Mouse (Mus musculus) intestine, embryonic 16.5 days (tissue): ENCODE data around the gene Tmem191c. TPM values are rescaled to one million over a fixed set of nuclear protein-coding genes. Genes with fewer than 3 reads are reported as not detected.
A peak's percentile ranks its signal among the peaks of the same experiment; 100 is the strongest.
"Not testable (repeated sequence)": the region's sequence is repeated elsewhere in the genome, so short reads cannot be mapped to it uniquely, and the experiment has no call there.

ENCODE experiments used
- ATAC-seq: fragments of 200-750 bp; cut with Nextera tagmentation; 2 replicates; pipeline ENCODE4 v1.8.0; 2017; ENCODE audit warnings: moderate TSS enrichment, moderate library complexity
- H3K27ac ChIP-seq: fragments of 300-500 bp; sonication (generic); 2 replicates; pipeline ENCODE4 v1.5.1; 2014; ENCODE audit warnings: mild to moderate bottlenecking, low read length
- H3K27me3 ChIP-seq: fragments of 300-500 bp; sonication (generic); replicated peaks from 2 replicates; pipeline ENCODE4 v1.6.1; 2014; ENCODE audit warnings: low read length, control low read depth, mixed read lengths; ENCODE audit not compliant: control insufficient read depth, insufficient read depth
- H3K36me3 ChIP-seq: fragments of 300-500 bp; sonication (generic); 2 replicates; pipeline ENCODE4 v1.6.1; 2014; ENCODE audit warnings: low read length, control low read depth; ENCODE audit not compliant: control insufficient read depth, insufficient read depth
- H3K4me1 ChIP-seq: fragments of 300-500 bp; sonication (generic); 2 replicates; pipeline ENCODE4 v1.6.1; 2014; ENCODE audit warnings: low read length, control low read depth, mixed read lengths; ENCODE audit not compliant: control insufficient read depth, insufficient read depth
- H3K4me2 ChIP-seq: fragments of 300-500 bp; sonication (generic); 2 replicates; pipeline ENCODE4 v1.6.1; 2014; ENCODE audit warnings: low read depth, low read length, control low read depth
- H3K4me3 ChIP-seq: fragments of 300-500 bp; sonication (generic); 2 replicates; pipeline ENCODE4 v1.5.1; 2014; ENCODE audit warnings: mild to moderate bottlenecking, low read length
- H3K9ac ChIP-seq: fragments of 300-500 bp; sonication (generic); 2 replicates; pipeline ENCODE4 v1.6.1; 2014; ENCODE audit warnings: low read depth, low read length
- H3K9me3 ChIP-seq: fragments of 300-500 bp; sonication (generic); 2 replicates; pipeline ENCODE4 v1.6.1; 2016; ENCODE audit warnings: low read length, control low read depth; ENCODE audit not compliant: control insufficient read depth
- WGBS: fragments of 180-500 bp; shearing (Covaris S2); extraction: QIAGEN DNeasy Blood & Tissue Kit; methylation state at CpG from one replicate; pipeline ENCODE4 v1.1.7; 2014; 5-methylcytosine and 5-hydroxymethylcytosine counted together
- polyA plus RNA-seq: library from polyadenylated mRNA; unstranded; fragments of >200 nt; fragmentation: Nextera tagmentation; extraction: Ambion mirVana; gene quantifications from 2 replicates; pipeline ENCODE4 v1.2.1, GENCODE M21; 2015

Tmem191c gene
- 14.5 and 15.2 TPM in 2 replicates for polyA plus RNA-seq

DNA sequence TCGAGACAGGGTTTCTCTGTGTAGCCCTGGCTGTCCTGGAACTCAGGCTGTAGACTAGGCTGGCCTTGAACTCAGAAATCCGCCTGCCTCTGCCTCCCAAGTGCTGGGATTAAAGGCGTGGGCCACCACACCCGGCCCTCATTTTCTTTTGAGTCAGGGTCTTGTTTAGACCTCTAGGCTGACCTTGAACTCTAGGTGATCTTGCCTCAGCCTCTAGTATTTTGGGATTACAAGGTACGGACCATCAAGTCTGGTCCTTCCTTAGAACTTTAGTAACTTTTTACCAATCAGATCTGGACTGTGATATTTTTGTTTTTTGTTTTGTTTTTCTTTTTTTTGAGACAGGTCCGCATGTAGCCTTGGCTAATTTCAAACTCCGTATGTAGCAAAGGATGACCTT, at the start of gene Tmem191c:
Gene Tmem191c, plus strand, starts transcription at position 357 of the 400 bp plus-strand sequence.
- ATAC-seq: peak; percentile 4; the same call in 1 of the 2 replicates
- Histone ChIP-seq H3K4me2 (peak within 1 kb of the TSS; percentile 96), H3K36me3 (0 out of 2 replicates have a peak, but pooled peaks cover 2% of the 10 kb centered on the region), H3K27ac (peak within 1 kb of the TSS; percentile 65), H3K4me3 (peak within 1 kb of the TSS; percentile 70), H3K4me1 (peaks cover 17% of the 10 kb centered on the region), H3K9ac (peak within 1 kb of the TSS; percentile 76), H3K9me3 (peaks cover 4% of the 10 kb centered on the region), H3K27me3 (peaks cover 8% of the 10 kb centered on the region; the same call in 1 of the 2 replicates)
- 60% methylated on average over 7 of the region's 7 CpGs for WGBS

DNA sequence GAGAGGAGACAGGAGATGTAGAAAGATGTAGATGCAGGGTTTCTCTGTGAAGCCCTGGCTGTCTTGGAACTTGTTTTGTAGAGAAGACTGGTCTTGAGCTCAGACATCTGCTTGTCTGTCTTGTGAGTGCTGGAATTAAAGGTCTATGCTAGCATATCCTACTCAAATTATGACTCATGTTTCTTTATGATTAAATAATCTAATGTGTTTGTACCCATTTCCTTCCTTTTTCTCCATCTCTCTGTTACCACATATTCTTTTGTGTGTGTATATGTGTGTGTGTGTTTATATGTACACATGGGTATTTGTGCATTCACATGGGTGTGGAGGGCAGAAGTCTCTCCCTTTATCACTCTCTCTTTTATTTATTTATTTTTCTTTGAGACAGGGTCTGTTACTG, 49.4 kb upstream of the Tmem191c start:
- no peak for ATAC-seq
- Histone ChIP-seq H3K27me3 (no peaks in the 10 kb centered on the region), H3K36me3 (no peaks in the 10 kb centered on the region), H3K27ac (no peak overlapping the region), H3K4me3 (no peak overlapping the region), H3K9ac (no peak overlapping the region), H3K9me3 (0 out of 2 replicates have a peak, but pooled peaks cover 9% of the 10 kb centered on the region), H3K4me1 (peaks cover 3% of the 10 kb centered on the region; the same call in 1 of the 2 replicates), H3K4me2 (no peak overlapping the region)

DNA sequence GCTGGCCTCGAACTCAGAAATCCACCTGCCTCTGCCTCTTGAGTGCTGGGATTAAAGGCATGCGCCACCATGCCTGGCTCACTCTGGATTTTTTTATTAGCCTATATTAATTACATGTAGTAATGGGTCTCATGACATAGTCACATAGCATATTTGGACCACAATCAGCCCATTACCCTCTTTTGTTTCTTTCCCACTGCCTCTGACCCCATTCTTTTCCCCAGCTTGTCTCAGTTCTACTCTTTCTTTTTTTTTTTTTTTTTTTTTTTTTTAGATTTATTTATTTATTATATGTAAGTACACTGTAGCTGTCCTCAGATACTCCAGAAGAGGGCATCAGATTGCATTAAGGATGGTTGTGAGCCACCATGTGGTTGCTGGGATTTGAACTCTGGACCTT, 44.4 kb upstream of the Tmem191c start:
- not testable (repeated sequence) for H3K36me3 ChIP-seq, H3K4me3 ChIP-seq, H3K27me3 ChIP-seq, H3K4me2 ChIP-seq, H3K9me3 ChIP-seq, ATAC-seq, H3K9ac ChIP-seq, H3K27ac ChIP-seq
- WGBS: 90% methylated on average over 2 of the region's 2 CpGs
- H3K4me1 ChIP-seq: peaks cover 17% of the 10 kb centered on the region

DNA sequence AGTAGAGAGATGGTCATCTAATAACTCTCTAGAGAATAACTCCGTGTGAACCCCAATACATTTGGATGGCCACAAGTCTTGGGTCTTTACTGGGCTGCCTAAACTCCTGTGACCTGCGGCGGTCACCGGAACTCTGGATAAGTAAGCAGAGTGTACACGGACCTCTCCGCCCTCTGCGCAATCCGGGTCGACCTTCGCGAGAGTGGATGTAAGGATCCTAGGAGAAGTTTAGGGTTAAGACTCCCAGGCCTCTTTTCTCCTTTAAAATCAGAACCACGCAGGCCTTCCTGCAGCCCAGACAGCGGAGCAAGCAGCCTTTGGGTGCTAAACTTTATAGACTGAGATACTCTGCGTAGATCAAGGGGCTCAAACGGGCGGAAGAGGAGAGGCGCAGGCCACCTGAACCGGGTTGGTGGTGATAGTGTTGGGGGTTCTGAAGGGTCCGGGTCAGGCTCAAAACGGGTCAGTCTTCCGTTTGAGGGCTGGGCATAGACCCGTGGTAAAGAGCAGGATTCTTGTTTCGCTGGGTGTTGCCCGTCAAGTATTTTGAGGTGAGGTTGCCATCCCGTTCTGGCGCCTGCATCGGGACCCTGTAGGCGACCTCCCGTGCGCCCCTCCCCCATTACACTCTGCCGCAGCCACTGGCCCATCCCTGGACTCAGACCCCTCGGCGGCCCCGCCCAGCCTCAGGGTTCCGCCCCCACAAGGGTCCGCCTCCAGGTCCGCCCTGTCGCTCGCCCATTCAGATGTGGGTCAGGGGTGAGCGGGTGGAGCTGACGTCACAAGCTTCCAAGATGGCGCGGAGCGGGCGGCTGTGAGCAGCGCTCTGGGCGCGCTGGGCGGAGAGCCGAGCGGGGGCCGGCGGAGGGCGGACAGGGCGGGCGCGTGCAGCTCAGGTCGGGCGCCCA, 42.8 kb upstream of the Tmem191c start, which contains the start of gene Hic2:
Gene Hic2, plus strand, starts transcription at position 779 of the 908 bp plus-strand sequence.
- 3% methylated on average over 58 of the region's 59 CpGs for WGBS

DNA sequence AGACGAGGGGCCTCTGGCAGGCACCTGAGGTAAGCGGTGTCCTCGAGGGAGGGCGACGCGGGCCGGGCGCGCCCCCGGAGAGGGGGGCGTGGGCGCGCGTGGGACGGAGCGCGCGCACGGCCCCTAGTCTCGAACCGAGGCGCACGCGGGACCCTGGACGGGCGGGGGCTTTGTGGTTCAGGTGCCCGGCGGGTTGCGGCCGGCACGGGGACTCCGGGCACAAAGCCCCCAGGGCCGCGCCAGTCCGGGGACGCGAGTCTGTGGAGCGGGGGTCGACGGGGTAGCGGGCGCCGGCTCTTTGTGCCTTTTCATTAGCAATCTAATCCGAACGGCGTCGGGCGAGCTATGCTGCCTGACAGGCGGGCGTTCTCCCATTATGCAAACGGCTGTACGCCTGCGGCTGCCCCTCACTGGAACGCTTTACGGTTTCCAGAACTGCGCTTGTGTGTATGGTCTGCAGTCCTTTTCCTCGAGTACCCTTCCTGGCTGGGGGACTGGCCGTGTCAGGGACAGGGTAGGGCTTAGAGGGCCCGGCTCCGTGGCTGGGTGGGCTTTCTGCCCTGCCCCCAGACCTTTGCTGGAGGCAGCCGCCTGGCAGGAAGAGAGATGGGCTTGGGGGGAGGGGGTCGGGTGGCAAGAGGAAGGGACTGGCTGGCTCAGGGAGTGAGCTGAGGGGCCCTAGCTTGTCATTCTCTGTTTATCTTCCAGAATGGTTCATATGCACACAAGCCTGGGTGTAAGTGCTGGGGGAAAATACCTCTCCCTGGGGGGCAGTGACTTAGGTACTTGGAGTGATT, 42.0 kb upstream of the Tmem191c start:
- ATAC-seq: peak; percentile 29
- Histone ChIP-seq H3K4me2 (peak overlapping the region; percentile 95), H3K36me3 (no peaks in the 10 kb centered on the region)

More for the DNA sequence above, 42.8 kb upstream of the Tmem191c start, which contains the start of gene Hic2:
- H3K27ac ChIP-seq: peak within 1 kb of the TSS; percentile 86
- H3K4me3 ChIP-seq: peak within 1 kb of the TSS; percentile 79
- H3K27me3 ChIP-seq: no peaks in the 10 kb centered on the region
- peak within 1 kb of the TSS; percentile 95 for H3K4me2 ChIP-seq
- no peaks in the 10 kb centered on the region for H3K36me3 ChIP-seq
- H3K9me3 ChIP-seq: 0 out of 2 replicates have a peak, but pooled peaks cover 9% of the 10 kb centered on the region
- H3K9ac ChIP-seq: peak within 1 kb of the TSS; percentile 84
- peaks cover 29% of the 10 kb centered on the region for H3K4me1 ChIP-seq
- ATAC-seq: peak; percentile 97

DNA sequence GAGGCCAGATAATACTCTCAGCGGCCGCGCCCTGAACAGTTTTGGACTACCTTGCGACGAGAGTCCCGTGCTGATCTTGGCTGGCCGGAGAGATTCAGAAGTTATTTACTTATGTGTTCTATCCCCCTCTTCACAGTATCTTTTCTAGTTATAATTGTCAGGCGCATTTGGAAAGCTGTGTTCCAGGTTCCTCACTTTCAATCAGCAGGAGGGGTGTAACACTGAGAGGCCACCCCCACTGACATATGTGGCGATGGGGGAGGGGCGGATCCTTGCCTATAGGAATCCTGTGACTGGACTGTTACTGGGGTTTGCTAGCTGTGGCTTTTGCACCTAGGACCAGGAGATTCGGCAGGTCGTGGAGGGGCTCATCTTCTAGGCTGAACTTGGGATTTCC, 41.4 kb upstream of the Tmem191c start:
- WGBS: 3% methylated on average over 12 of the region's 12 CpGs
- H3K4me1 ChIP-seq: peaks cover 38% of the 10 kb centered on the region
- H3K36me3 ChIP-seq: no peaks in the 10 kb centered on the region
- H3K9me3 ChIP-seq: 0 out of 2 replicates have a peak, but pooled peaks cover 9% of the 10 kb centered on the region
- H3K27ac ChIP-seq: peak overlapping the region; percentile 86
- peak overlapping the region; percentile 79 for H3K4me3 ChIP-seq
- ATAC-seq: peak; percentile 22; the same call in 1 of the 2 replicates
- peak overlapping the region; percentile 95 for H3K4me2 ChIP-seq
- H3K9ac ChIP-seq: peak overlapping the region; percentile 84
- no peaks in the 10 kb centered on the region for H3K27me3 ChIP-seq

More for the DNA sequence above, 42.0 kb upstream of the Tmem191c start:
- peak overlapping the region; percentile 86 for H3K27ac ChIP-seq
- 0 out of 2 replicates have a peak, but pooled peaks cover 9% of the 10 kb centered on the region for H3K9me3 ChIP-seq
- peak overlapping the region; percentile 79 for H3K4me3 ChIP-seq
- WGBS: under 1% methylated on average over 50 of the region's 62 CpGs
- H3K4me1 ChIP-seq: peaks cover 32% of the 10 kb centered on the region
- H3K9ac ChIP-seq: peak overlapping the region; percentile 84
- no peaks in the 10 kb centered on the region for H3K27me3 ChIP-seq

DNA sequence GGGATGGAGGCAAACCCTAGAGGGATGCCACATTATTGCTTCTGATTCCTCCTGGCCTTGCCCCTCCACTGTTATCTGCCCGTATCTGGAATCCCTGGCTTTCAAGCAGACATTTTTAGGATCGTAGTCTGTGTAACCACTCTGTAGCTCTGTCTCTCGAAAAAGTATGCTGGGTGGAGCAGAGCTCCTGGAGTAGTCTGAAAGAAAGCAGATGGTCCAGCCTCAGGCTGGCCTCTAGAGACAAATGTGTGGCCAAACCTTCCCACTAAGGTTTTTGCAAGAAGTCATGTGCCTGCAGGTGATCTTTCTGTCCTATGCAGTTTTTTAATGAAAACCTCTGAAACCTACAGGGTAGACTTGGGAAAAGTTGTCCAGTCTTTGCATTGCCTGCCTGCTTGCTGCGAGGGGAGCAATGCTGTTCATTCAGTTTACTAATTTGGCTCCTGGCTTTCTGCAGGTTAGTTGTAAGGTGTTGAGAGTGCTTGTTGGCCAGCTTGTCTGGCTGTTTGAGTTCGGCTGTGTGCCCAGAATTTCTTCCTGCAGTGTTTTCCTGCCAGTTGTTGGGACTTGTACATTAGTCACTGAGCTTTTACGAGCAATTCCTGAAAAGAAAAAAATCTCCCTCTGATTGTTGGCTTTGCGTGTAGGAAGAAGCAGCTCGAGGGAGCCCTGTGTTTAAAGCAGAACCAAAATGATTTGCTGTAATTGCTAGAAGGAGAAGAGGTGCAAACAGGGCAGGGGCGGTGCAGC, 40.8 kb upstream of the Tmem191c start:
- Histone ChIP-seq H3K4me3 (peak overlapping the region; percentile 79), H3K36me3 (no peaks in the 10 kb centered on the region), H3K9ac (peak overlapping the region; percentile 84), H3K27ac (peak overlapping the region; percentile 86), H3K9me3 (0 out of 2 replicates have a peak, but pooled peaks cover 4% of the 10 kb centered on the region), H3K4me2 (peak overlapping the region; percentile 95), H3K4me1 (peaks cover 44% of the 10 kb centered on the region), H3K27me3 (no peaks in the 10 kb centered on the region)
- ATAC-seq: no peak
- 19% methylated on average over 9 of the region's 9 CpGs for WGBS

DNA sequence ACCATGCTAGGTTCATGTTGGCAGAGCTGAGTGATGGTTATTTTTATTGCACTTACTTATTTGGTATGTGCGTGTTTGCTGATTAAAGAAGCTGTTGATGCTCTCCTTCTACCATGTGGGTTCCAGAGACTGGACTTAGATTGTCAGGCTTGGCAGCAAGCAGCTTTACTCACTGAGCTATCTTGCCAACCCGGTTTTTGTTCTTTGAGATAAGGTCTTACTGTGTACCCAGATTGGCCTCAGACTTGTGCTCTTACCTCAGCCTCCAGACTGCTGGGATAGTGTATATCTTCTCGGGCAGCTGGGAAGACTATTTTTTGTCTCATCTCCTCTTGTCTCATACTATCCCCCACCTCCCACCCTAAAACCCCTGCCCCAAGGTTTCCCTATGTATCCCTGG, 38.2 kb upstream of the Tmem191c start:
- no peak overlapping the region for H3K4me3 ChIP-seq
- H3K27me3 ChIP-seq: no peaks in the 10 kb centered on the region
- no peaks in the 10 kb centered on the region for H3K36me3 ChIP-seq
- no peak overlapping the region for H3K9ac ChIP-seq
- 62% methylated on average over 3 of the region's 3 CpGs for WGBS
- H3K4me2 ChIP-seq: no peak overlapping the region
- H3K27ac ChIP-seq: no peak overlapping the region
- peaks cover 45% of the 10 kb centered on the region for H3K4me1 ChIP-seq
- no peaks in the 10 kb centered on the region for H3K9me3 ChIP-seq
- no peak for ATAC-seq
